Mouse (Mus musculus) small intestine, adult 2 months (tissue): ENCODE results near the gene C2cd4d. TPM values are rescaled to one million over a fixed set of nuclear protein-coding genes. Genes with fewer than 3 reads are reported as not detected.

ENCODE experiments used
- H3K27ac ChIP-seq: fragments of 200-500 bp; 2 replicates; pipeline ENCODE4 v1.5.1; 2012; ENCODE audit warnings: low read depth, low read length, control low read depth, inconsistent platforms; ENCODE audit not compliant: insufficient read depth
- H3K27me3 ChIP-seq: fragments of 200-500 bp; 2 replicates; pipeline ENCODE4 v1.6.1; 2012; ENCODE audit warnings: mild to moderate bottlenecking, moderate library complexity, low read length, inconsistent platforms; ENCODE audit not compliant: control insufficient read depth, insufficient read depth
- H3K36me3 ChIP-seq: fragments of 200-500 bp; 2 replicates; pipeline ENCODE4 v1.6.1; 2012; ENCODE audit warnings: mild to moderate bottlenecking, low read length, control low read depth, inconsistent platforms; ENCODE audit not compliant: control insufficient read depth, insufficient read depth
- H3K4me1 ChIP-seq: fragments of 200-500 bp; 2 replicates; pipeline ENCODE4 v1.6.1; 2012; ENCODE audit warnings: low read length, inconsistent platforms, mixed read lengths; ENCODE audit not compliant: control insufficient read depth, insufficient read depth, insufficient read length
- H3K4me3 ChIP-seq: fragments of 200-500 bp; 2 replicates; pipeline ENCODE4 v1.5.1; 2012; ENCODE audit warnings: low read depth, mild to moderate bottlenecking, control low read depth, inconsistent platforms, low read length, moderate library complexity
- CTCF ChIP-seq: fragments of 200-500 bp; IDR thresholded peaks from 2 replicates; pipeline ENCODE4 v1.5.1; 2012; ENCODE audit warnings: low read depth, mild to moderate bottlenecking, control low read depth, inconsistent platforms, low read length, moderate library complexity, mixed read lengths; ENCODE audit not compliant: insufficient replicate concordance, insufficient read length; ENCODE audit errors: extremely low read depth
- POLR2A ChIP-seq: fragments of 200-500 bp; IDR thresholded peaks from 2 replicates; pipeline ENCODE4 v1.6.1; 2012; ENCODE audit warnings: low read depth, mild to moderate bottlenecking, control low read depth, inconsistent platforms, low read length, moderate library complexity
- WGBS: fragments of 180-500 bp; shearing (Covaris S2); methylation state at CpG from one replicate; pipeline ENCODE4 v1.1.7; 2018; 5-methylcytosine and 5-hydroxymethylcytosine counted together
- polyA plus RNA-seq: library from polyadenylated mRNA; depleted of rRNA; stranded (reverse); fragments of >200 nt; gene quantifications from 2 replicates; pipeline ENCODE4 v1.2.3, GENCODE M21; 2012; rRNA removed

Gene C2cd4d
- polyA plus RNA-seq: 1.4 and 3.7 TPM in 2 replicates

GRCm38 (mm10) chr3:94362138-94362537 is at the start of gene C2cd4d:
C2cd4d (plus strand) TSS chr3:94362438.
- Histone ChIP-seq H3K27ac (no peak within 1 kb of the TSS), H3K4me1 (peaks cover 5% of the 10 kb centered on the region), H3K27me3 (no peaks in the 10 kb centered on the region; the same call in 1 of the 2 replicates), H3K36me3 (no peaks in the 10 kb centered on the region), H3K4me3 (peak within 1 kb of the TSS; percentile 62)
- WGBS: 74% methylated on average over 7 of the region's 7 CpGs
- TF ChIP-seq POLR2A (no peak), CTCF (no peak)

- peaks cover 43% of the 10 kb centered on the region for H3K36me3 ChIP-seq
- H3K4me3 ChIP-seq: no peak overlapping the region
- H3K4me1 ChIP-seq: no peaks in the 10 kb centered on the region
- H3K27ac ChIP-seq: no peak overlapping the region
- 55% methylated on average over 3 of the region's 3 CpGs for WGBS
- no peaks in the 10 kb centered on the region for H3K27me3 ChIP-seq
- TF ChIP-seq CTCF: no peak
- TF ChIP-seq POLR2A: no peak
Observed at GRCm38 (mm10) chr3:94328681-94329080, 33.6 kb upstream of the C2cd4d start.

GRCm38 (mm10) chr3:94334442-94334841 is 27.8 kb upstream of the C2cd4d start:
- Histone ChIP-seq H3K27ac (no peak overlapping the region), H3K4me3 (no peak overlapping the region), H3K4me1 (no peaks in the 10 kb centered on the region), H3K36me3 (peaks cover 21% of the 10 kb centered on the region), H3K27me3 (no peaks in the 10 kb centered on the region)
- TF ChIP-seq CTCF: no peak
- no peak for TF ChIP-seq POLR2A
- WGBS: 97% methylated on average over 4 of the region's 4 CpGs

GRCm38 (mm10) chr3:94338522-94338921 is 23.7 kb upstream of the C2cd4d start:
- no peak overlapping the region for H3K4me3 ChIP-seq
- TF ChIP-seq POLR2A (no peak), CTCF (no peak)
- no peak overlapping the region for H3K27ac ChIP-seq
- WGBS: 68% methylated on average over 3 of the region's 3 CpGs
- no peaks in the 10 kb centered on the region for H3K27me3 ChIP-seq
- H3K36me3 ChIP-seq: no peaks in the 10 kb centered on the region
- peaks cover 2% of the 10 kb centered on the region; the same call in 1 of the 2 replicates for H3K4me1 ChIP-seq

DNA sequence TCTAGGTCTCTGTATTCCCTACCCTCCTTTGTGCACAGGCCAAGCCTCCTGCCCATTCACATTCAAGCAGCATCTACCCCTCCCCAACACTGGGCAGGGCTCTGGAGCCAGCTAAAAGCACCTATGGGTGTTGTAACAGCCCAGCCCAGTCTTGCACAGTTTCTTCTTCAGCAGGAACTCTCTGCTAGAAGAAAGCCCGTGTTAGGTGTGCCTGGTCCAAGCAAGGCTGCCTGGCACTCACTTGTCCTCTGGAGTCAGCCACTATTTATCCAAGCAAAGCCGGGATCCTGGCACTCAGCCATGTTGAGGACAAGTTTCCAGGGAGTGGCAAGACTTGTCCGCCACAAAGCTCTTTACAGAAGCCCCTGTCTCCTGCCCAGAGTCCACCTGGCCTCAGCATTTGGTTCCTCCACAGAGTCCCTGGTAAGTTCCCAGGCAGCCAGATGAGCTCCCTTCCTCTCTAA is 20.2 kb upstream of the C2cd4d start, which contains the start of gene Them5:
Gene Them5 (plus strand): TSS at position 141 of the 464 bp plus-strand sequence.
- H3K27me3 ChIP-seq: no peaks in the 10 kb centered on the region
- H3K4me3 ChIP-seq: no peak within 1 kb of the TSS
- H3K4me1 ChIP-seq: peaks cover 2% of the 10 kb centered on the region; the same call in 1 of the 2 replicates
- no peak within 1 kb of the TSS for H3K27ac ChIP-seq
- no peak for TF ChIP-seq POLR2A
- TF ChIP-seq CTCF: no peak
- 14% methylated on average over 3 of the region's 3 CpGs for WGBS
- no peaks in the 10 kb centered on the region for H3K36me3 ChIP-seq

DNA sequence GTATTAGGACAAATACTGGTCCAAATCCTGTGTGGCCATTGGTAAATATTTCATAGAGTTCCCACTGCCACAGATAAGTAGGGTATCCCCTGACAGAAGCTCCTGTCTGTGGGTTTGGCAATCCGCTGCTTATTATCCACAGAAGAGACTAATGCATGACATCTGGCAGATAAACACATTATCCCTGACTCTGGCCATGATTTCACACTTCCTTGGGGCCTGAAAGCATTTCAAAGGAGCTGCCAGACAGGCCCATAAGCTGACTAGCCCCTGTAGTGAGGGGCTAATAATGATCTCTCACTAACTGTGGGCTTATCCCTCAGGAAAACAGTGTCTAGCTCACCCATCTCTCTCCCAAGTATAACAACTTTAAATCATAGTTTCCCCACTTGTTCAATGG is 19.7 kb upstream of the C2cd4d start:
- H3K27ac ChIP-seq: no peak overlapping the region
- no peak for TF ChIP-seq POLR2A
- TF ChIP-seq CTCF: no peak
- H3K36me3 ChIP-seq: no peaks in the 10 kb centered on the region
- 88% methylated on average over 1 of the region's 1 CpGs for WGBS
- no peak overlapping the region for H3K4me3 ChIP-seq
- peaks cover 2% of the 10 kb centered on the region; the same call in 1 of the 2 replicates for H3K4me1 ChIP-seq
- H3K27me3 ChIP-seq: no peaks in the 10 kb centered on the region

DNA sequence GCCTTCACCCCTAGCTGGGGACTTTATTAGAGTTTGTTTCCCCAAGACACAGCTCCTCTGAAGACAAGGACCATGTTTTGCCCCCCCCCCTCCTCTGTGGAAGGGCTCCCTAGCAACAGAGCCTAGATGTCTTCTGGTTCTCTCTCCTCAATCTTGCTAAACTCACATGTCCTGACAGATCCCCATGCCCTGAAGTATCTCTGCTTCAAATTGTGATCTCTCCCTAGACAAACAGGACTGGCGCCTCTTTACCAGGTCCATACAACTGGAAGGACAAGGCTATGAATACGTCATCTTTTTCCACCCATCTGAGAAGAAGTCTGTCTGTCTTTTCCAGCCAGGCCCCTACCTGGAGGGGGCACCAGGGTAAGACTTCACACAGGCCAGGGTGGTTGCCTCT is 18.1 kb upstream of the C2cd4d start:
- H3K36me3 ChIP-seq: no peaks in the 10 kb centered on the region
- no peak for TF ChIP-seq CTCF
- no peak for TF ChIP-seq POLR2A
- no peaks in the 10 kb centered on the region for H3K27me3 ChIP-seq
- WGBS: 93% methylated on average over 2 of the region's 2 CpGs
- peaks cover 2% of the 10 kb centered on the region; the same call in 1 of the 2 replicates for H3K4me1 ChIP-seq
- no peak overlapping the region for H3K4me3 ChIP-seq
- no peak overlapping the region for H3K27ac ChIP-seq

DNA sequence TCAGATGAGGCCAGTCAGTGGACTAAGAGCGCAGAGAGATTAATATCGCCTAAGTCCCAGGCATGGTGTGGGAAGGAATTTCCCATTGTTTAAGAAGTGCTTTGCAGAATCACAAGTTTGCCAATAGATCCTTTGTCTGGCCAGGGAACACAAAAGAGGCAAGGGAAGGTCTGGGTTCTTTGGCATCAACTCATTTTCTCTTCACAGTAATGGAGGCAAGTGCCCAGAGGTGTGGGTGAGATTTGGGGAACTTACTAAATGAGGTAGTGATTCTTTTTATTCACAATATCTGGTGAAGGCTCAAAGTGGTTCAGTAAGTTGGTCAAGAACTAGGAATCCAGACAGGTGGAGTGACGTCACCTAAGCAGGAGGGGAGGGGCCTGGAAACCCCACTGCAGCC is 17.3 kb upstream of the C2cd4d start:
- Histone ChIP-seq H3K27ac (no peak overlapping the region), H3K4me3 (no peak overlapping the region), H3K36me3 (no peaks in the 10 kb centered on the region), H3K4me1 (peaks cover 2% of the 10 kb centered on the region; the same call in 1 of the 2 replicates), H3K27me3 (no peaks in the 10 kb centered on the region)
- no peak for TF ChIP-seq CTCF
- no peak for TF ChIP-seq POLR2A
- 84% methylated on average over 3 of the region's 3 CpGs for WGBS
